Mouse (Mus musculus) embryonic facial prominence, embryonic 13.5 days (tissue): ENCODE measurements around the gene Faim2. TPM values are rescaled to one million over a fixed set of nuclear protein-coding genes. Genes with fewer than 3 reads are reported as not detected.
A peak's percentile ranks its signal among the peaks of the same experiment; 100 is the strongest.

Source experiments
- ATAC-seq: fragments of 200-750 bp; cut with Nextera tagmentation; 2 replicates; pipeline ENCODE4 v1.8.0; 2017; ENCODE audit warnings: low read depth; ENCODE audit not compliant: insufficient number of reproducible peaks, insufficient read depth, low FRiP score, low TSS enrichment
- H3K27ac ChIP-seq: fragments of 300-500 bp; sonication (generic); 2 replicates; pipeline ENCODE4 v1.5.1; 2015; ENCODE audit warnings: moderate library complexity, mild to moderate bottlenecking, inconsistent platforms
- H3K27me3 ChIP-seq: fragments of 300-500 bp; sonication (generic); 2 replicates; pipeline ENCODE4 v1.6.1; 2015; ENCODE audit warnings: mild to moderate bottlenecking, inconsistent platforms
- H3K36me3 ChIP-seq: fragments of 300-500 bp; sonication (generic); 2 replicates; pipeline ENCODE4 v1.6.1; 2015; ENCODE audit warnings: mild to moderate bottlenecking, inconsistent platforms
- H3K4me1 ChIP-seq: fragments of 300-500 bp; sonication (generic); 2 replicates; pipeline ENCODE4 v1.6.1; 2015; ENCODE audit warnings: inconsistent platforms
- H3K4me2 ChIP-seq: fragments of 300-500 bp; sonication (generic); 2 replicates; pipeline ENCODE4 v1.6.1; 2015; ENCODE audit warnings: moderate library complexity, mild to moderate bottlenecking, inconsistent platforms
- H3K4me3 ChIP-seq: fragments of 300-500 bp; sonication (generic); 2 replicates; pipeline ENCODE4 v1.5.1; 2015; ENCODE audit warnings: mild to moderate bottlenecking, inconsistent platforms
- H3K9ac ChIP-seq: fragments of 300-500 bp; sonication (generic); 2 replicates; pipeline ENCODE4 v1.6.1; 2015; ENCODE audit warnings: mild to moderate bottlenecking, inconsistent platforms
- H3K9me3 ChIP-seq: fragments of 300-500 bp; sonication (generic); 2 replicates; pipeline ENCODE4 v1.6.1; 2016; ENCODE audit warnings: inconsistent platforms
- WGBS: fragments of 180-500 bp; shearing (Covaris S2); methylation state at CpG from one replicate; pipeline ENCODE4 v1.1.7; 2015; ENCODE audit warnings: mixed read lengths; 5-methylcytosine and 5-hydroxymethylcytosine counted together
- polyA plus RNA-seq: library from polyadenylated mRNA; unstranded; fragments of >200 nt; fragmentation: Nextera tagmentation; extraction: Ambion mirVana; gene quantifications from 2 replicates; pipeline ENCODE4 v1.2.1, GENCODE M21; 2015

Faim2 gene
- polyA plus RNA-seq, 1 experiment from 2014 or later = 0.14 TPM

GRCm38 (mm10) chr15:99456963-99457605, 70.9 kb downstream of the Faim2 start:
- Histone ChIP-seq H3K27ac (peak overlapping the region; percentile 96), H3K9ac (peak overlapping the region; percentile 79), H3K4me2 (peak overlapping the region; percentile 85), H3K27me3 (no peaks in the 10 kb centered on the region), H3K9me3 (no peaks in the 10 kb centered on the region), H3K4me3 (peak overlapping the region; percentile 82), H3K4me1 (peaks cover 40% of the 10 kb centered on the region), H3K36me3 (peaks cover 7% of the 10 kb centered on the region)
- under 1% methylated on average over 38 of the region's 43 CpGs for WGBS
- peak; percentile 40 for ATAC-seq

GRCm38 (mm10) chr15:99456338-99456962, 71.5 kb downstream of the Faim2 start:
- peaks cover 14% of the 10 kb centered on the region for H3K36me3 ChIP-seq
- H3K27ac ChIP-seq = peak overlapping the region; percentile 96
- H3K4me3 ChIP-seq = peak overlapping the region; percentile 82
- no peaks in the 10 kb centered on the region for H3K27me3 ChIP-seq
- 13% methylated on average over 7 of the region's 7 CpGs for WGBS
- ATAC-seq = no peak
- no peaks in the 10 kb centered on the region for H3K9me3 ChIP-seq
- peaks cover 40% of the 10 kb centered on the region for H3K4me1 ChIP-seq
- H3K4me2 ChIP-seq = peak overlapping the region; percentile 85
- peak overlapping the region; percentile 79 for H3K9ac ChIP-seq

DNA sequence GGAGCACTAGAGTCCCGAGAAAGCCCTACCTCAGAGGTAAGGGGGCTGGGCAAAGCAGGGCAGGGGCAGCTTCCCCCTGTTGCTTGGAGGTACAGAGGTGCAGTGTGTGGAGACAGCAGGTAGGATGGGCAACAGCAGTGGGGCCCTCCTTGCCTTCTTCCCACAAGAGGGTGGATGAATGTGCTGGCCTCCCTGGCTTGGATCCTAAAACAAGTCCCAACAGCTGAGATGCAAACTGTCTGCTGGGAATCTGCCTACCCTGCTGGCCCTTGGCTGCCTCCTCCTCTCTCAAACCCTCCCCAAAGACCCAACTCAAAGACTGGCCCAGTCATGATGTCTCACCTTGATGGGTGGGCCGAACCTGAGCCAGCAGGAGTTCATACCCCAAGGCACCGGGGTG, 72.5 kb downstream of the Faim2 start:
- Histone ChIP-seq H3K27me3 (no peaks in the 10 kb centered on the region), H3K36me3 (peaks cover 20% of the 10 kb centered on the region), H3K27ac (peak overlapping the region; percentile 39; the same call in 1 of the 2 replicates), H3K4me3 (0 out of 2 replicates have a peak overlapping the region, but pooled peaks have one; percentile 82), H3K9me3 (no peaks in the 10 kb centered on the region), H3K9ac (peak overlapping the region; percentile 79; the same call in 1 of the 2 replicates), H3K4me2 (peak overlapping the region; percentile 85), H3K4me1 (peaks cover 40% of the 10 kb centered on the region)
- 72% methylated on average over 3 of the region's 3 CpGs for WGBS
- ATAC-seq = no peak

DNA sequence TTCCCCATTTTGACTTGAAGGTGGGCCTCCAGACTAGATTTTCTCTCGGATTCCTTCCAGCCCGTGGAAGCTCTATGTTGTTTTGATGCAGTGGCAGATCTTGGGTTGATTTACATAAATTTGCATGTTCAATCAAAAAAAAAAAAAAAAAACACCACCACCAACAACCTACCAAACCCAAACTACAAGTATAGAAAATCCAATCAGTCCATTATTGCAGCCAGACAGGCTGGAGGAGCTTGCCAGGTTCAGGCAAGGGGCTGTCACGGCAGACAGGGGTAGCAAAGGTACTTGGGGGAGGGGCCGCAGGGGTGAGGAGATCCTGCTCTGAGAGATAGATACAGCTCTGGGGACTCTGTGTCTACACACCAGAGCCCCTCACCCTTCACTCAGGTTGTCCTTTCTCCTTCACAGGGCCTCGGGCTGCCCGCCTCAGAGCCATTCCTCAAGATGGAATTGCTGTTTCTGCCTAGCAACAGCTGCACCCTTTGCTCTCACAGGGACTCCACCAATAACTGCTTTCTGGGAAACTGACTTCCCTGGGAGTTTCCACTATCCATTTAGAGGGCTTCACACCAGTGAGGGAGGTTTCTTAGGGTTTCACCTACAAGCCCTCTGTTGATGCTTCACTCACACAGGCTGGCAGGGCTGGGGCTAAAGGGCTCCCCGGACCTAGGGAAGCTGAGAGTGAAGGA, 73.2 kb downstream of the Faim2 start:
- peak overlapping the region; percentile 39; the same call in 1 of the 2 replicates for H3K27ac ChIP-seq
- H3K9me3 ChIP-seq = no peaks in the 10 kb centered on the region
- ATAC-seq = no peak
- H3K36me3 ChIP-seq = peaks cover 24% of the 10 kb centered on the region
- H3K27me3 ChIP-seq = no peaks in the 10 kb centered on the region
- H3K9ac ChIP-seq = 0 out of 2 replicates have a peak overlapping the region, but pooled peaks have one; percentile 32
- whole genome bisulfite sequencing = 78% methylated on average over 7 of the region's 7 CpGs
- H3K4me1 ChIP-seq = peaks cover 43% of the 10 kb centered on the region
- H3K4me3 ChIP-seq = no peak overlapping the region
- H3K4me2 ChIP-seq = peak overlapping the region; percentile 85; the same call in 1 of the 2 replicates

GRCm38 (mm10) chr15:99453153-99453900, 74.6 kb downstream of the Faim2 start:
- no peak overlapping the region for H3K27ac ChIP-seq
- H3K4me2 ChIP-seq = no peak overlapping the region; the same call in 1 of the 2 replicates
- ATAC-seq = no peak
- H3K9me3 ChIP-seq = no peaks in the 10 kb centered on the region
- no peak overlapping the region for H3K4me3 ChIP-seq
- H3K27me3 ChIP-seq = no peaks in the 10 kb centered on the region
- peaks cover 31% of the 10 kb centered on the region for H3K36me3 ChIP-seq
- no peak overlapping the region; the same call in 1 of the 2 replicates for H3K9ac ChIP-seq
- 72% methylated on average over 11 of the region's 11 CpGs for WGBS
- H3K4me1 ChIP-seq = peaks cover 45% of the 10 kb centered on the region

- Histone ChIP-seq H3K36me3 (peaks cover 48% of the 10 kb centered on the region), H3K27me3 (no peaks in the 10 kb centered on the region), H3K4me1 (peaks cover 22% of the 10 kb centered on the region), H3K27ac (peak overlapping the region; percentile 66; the same call in 1 of the 2 replicates), H3K4me2 (no peak overlapping the region), H3K9ac (0 out of 2 replicates have a peak overlapping the region, but pooled peaks have one; percentile 21), H3K4me3 (no peak overlapping the region), H3K9me3 (no peaks in the 10 kb centered on the region)
- 76% methylated on average over 8 of the region's 8 CpGs for WGBS
- ATAC-seq = no peak
Observed at GRCm38 (mm10) chr15:99449751-99450280, 78.1 kb downstream of the Faim2 start.

DNA sequence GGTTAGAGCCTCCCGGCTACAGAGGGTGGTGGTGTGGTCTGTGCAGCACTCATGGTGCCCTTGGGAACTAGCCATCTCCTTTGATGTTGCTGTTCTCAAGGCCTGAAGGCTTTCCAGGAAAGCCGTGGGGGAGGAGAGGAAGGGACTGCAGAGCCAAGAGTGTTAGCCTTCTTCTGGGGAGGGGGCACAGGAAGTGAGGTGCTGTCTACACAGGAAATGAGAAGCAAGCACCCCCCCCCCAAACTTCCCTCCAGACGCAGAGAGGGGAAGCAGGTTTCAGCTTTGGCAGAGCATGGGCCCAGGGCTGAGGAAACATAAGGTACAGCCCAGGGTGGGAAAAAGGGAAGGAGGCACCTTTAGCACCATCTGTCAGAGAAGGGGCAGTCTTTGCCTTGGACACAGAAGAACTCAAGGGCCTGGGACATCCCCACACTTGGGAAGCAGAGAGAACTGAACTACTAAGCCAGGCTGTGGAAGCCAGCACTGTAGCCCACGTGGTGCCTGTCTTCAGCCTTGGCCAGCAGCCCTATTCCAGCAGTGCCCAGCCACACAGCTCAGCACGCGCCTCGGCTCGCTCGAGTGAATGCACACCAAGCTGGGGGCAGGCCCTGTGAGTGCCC, 78.7 kb downstream of the Faim2 start:
- Histone ChIP-seq H3K36me3 (peaks cover 52% of the 10 kb centered on the region), H3K4me1 (peaks cover 20% of the 10 kb centered on the region), H3K9ac (0 out of 2 replicates have a peak overlapping the region, but pooled peaks have one; percentile 21), H3K4me3 (no peak overlapping the region), H3K27ac (peak overlapping the region; percentile 66; the same call in 1 of the 2 replicates), H3K4me2 (no peak overlapping the region), H3K9me3 (no peaks in the 10 kb centered on the region), H3K27me3 (no peaks in the 10 kb centered on the region)
- ATAC-seq = no peak
- WGBS = 73% methylated on average over 9 of the region's 9 CpGs

Other genes with a start within 250 kb of the Faim2 start
- 82.4 and 83.6 TPM in 2 replicates for gene Prpf40b, start 233.1 kb downstream of the Faim2 start, polyA plus RNA-seq
- 0.12 and 0.42 TPM in 2 replicates for gene Fam186b, start 232.3 kb downstream of the Faim2 start, polyA plus RNA-seq
- gene Fmnl3, start 157.7 kb downstream of the Faim2 start, polyA plus RNA-seq = 29.0 and 29.5 TPM in 2 replicates
- 266 and 285 TPM in 2 replicates for gene Tmbim6, start 135.3 kb downstream of the Faim2 start, polyA plus RNA-seq
- 9.4 and 10.3 TPM in 2 replicates for gene Nckap5l, start 70.4 kb downstream of the Faim2 start, polyA plus RNA-seq
- gene Bcdin3d, start 53.4 kb downstream of the Faim2 start, polyA plus RNA-seq = 16.3 and 17.3 TPM in 2 replicates
- not detected in 2 replicates for gene Aqp2, start 50.9 kb upstream of the Faim2 start, polyA plus RNA-seq
- gene Aqp5, start 62.6 kb upstream of the Faim2 start, polyA plus RNA-seq = 0.24 and 1.2 TPM in 2 replicates
- not detected in 2 replicates for gene Aqp6, start 73.2 kb upstream of the Faim2 start, polyA plus RNA-seq
- gene Racgap1, start 123.5 kb upstream of the Faim2 start, polyA plus RNA-seq = 131 and 132 TPM in 2 replicates
- 3.3 and 4.2 TPM in 2 replicates for gene Asic1, start 142.2 kb upstream of the Faim2 start, polyA plus RNA-seq
- gene Smarcd1, start 174.0 kb upstream of the Faim2 start, polyA plus RNA-seq = 55.0 and 73.1 TPM in 2 replicates
- not detected in 2 replicates for gene Gm17349, start 177.3 kb upstream of the Faim2 start, polyA plus RNA-seq
- gene Gpd1, start 189.3 kb upstream of the Faim2 start, polyA plus RNA-seq = 0.37 and 1.0 TPM in 2 replicates
- 144 and 179 TPM in 2 replicates for gene Cox14, start 197.5 kb upstream of the Faim2 start, polyA plus RNA-seq
- 70.8 and 71.5 TPM in 2 replicates for gene Cers5, start 244.7 kb upstream of the Faim2 start, polyA plus RNA-seq